Mouse (Mus musculus) mouse embryonic stem cell (cell line): ENCODE data around the gene Asxl1.

ENCODE experiments used
- in situ Hi-C, 2 experiments: fragments of 300-500 bp; cut with MboI; formaldehyde crosslinking; loops; 1 replicate in 1 of 2; 3 replicates in 1 of 2; pipeline ENCODE4 v1.14.3; 2019 to 2020; ENCODE audit warnings: low sequenced_read_pairs in 2 of 2, low pct_unique_long_range_greater_than_20kb in 1 of 2, mixed read lengths in 1 of 2; ENCODE audit not compliant: unreplicated experiment in 1 of 2

Gene Asxl1

DNA sequence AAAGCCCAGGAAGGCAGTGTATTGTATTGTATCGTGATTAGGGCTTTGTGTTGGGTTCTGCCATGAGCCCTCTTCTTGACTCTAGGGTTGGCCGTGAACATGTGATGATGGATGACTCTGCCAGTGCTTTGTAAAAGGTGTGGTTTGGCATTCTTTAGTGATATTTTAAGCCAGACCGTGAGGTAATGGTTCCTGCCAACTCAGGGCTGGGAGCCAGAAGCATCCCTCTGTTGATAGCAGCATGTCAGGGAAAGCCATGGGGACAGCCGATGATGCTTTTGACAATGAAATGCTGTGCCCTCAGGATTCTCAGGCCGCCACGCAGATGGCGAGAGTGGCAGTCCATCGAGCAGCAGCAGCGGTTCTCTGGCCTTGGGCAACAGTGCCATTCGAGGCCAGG lies 47.4 kb downstream of the Asxl1 start:
- in situ Hi-C loops, result no loop called here

GRCm38 (mm10) chr2:153397790-153398515 lies 52.3 kb downstream of the Asxl1 start:
- in situ Hi-C loops, result no loop called here

- in situ Hi-C loops, result no loop called here
These were observed 53.5 kb downstream of the Asxl1 start for GRCm38 (mm10) chr2:153399166-153399565.

GRCm38 (mm10) chr2:153404062-153404461 lies 58.4 kb downstream of the Asxl1 start:
- in situ Hi-C loops, result no loop called here

GRCm38 (mm10) chr2:153404882-153405281 lies 59.3 kb downstream of the Asxl1 start:
- in situ Hi-C loops, result no loop called here

DNA sequence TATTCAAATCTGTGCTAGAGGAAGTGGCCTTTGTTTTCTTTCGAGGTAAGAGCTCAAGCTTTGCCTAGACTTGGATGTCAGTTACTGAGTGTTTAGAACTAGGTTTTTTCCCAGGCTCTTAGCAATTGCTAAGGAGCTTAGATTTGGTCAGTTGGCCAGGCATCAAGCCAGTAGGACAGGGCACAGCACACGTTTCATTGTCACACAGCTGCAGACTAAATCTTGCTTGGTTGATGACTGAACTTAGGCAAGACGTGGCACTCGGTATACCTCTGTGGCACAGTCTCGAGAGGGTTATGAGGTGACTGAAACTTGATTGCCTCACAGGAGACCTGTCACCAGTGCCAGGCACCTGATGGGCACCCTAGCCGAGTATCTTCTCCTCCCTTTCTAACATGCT lies 61.3 kb downstream of the Asxl1 start:
- in situ Hi-C loops, result no loop called here

- in situ Hi-C loops, result no loop called here
These were observed 63.3 kb downstream of the Asxl1 start for GRCm38 (mm10) chr2:153408971-153409370.

DNA sequence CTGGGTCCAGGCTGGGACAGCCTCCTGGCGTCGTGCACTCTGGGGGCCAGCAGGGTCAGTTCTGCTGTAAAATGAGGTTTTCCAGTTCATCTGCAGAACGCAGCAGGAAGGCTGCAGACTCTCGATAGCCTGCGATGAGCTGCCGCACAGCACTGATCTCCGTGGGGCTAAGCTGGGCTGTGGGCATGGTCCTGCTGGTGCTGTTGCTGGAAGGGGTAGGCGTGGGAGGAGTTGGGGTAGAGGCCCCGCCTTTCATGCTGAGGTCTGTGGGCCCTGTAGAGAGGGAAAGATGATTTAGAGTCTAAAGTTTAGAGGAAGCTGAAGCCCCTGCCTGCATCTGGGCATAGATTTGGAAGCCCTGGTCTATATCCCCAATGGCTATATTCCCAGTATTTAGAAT lies 65.9 kb downstream of the Asxl1 start:
- in situ Hi-C loops, result no loop called here

- in situ Hi-C loops, result no loop called here
These were observed 66.9 kb downstream of the Asxl1 start for GRCm38 (mm10) chr2:153412563-153412962.

GRCm38 (mm10) chr2:153414607-153415006 lies 69.0 kb downstream of the Asxl1 start:
- in situ Hi-C loops, result no loop called here

DNA sequence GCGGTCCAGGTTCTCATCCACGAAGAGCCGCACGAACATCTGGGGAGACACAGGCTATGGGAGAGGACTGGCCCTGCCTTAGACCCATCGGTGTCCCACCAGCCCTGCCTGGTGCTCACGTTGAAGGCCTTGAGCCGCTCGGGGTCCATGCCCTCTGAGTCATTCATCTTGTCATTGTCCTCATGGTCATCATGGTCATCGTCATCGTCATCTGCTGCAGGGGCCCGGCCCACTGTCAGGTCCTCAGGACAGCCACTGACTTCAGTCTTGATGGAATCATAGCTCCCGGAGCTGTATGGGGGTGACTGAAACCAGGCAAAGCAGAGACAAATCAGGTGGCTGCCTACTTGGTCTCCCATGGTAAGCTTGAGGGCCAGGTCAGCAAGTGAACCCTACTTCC lies 72.2 kb downstream of the Asxl1 start:
- in situ Hi-C loops, result no loop called here

- in situ Hi-C loops, result no loop called here
These were observed 72.8 kb downstream of the Asxl1 start for GRCm38 (mm10) chr2:153418381-153418780.

DNA sequence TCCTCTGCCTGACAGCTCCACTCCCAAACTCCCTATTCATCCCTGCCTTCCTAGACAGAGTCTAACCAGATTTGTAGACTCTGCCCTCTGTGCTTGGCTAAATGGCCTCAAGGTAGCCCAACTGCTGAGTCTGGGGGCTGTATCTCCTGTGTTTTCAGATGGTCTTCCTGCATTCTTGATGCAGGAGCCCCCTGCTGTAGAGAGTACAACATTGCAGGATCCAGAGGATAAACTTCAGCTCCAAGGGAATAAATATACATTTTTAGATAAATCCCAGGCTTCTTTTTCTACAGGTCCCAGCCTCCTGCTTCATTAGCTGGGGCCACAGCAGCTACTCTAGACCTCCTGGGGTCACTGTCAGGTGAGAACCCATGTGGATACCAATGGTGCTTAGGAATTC lies 75.6 kb downstream of the Asxl1 start:
- in situ Hi-C loops, result no loop called here

GRCm38 (mm10) chr2:153422051-153422450 lies 76.4 kb downstream of the Asxl1 start:
- in situ Hi-C loops, result no loop called here

DNA sequence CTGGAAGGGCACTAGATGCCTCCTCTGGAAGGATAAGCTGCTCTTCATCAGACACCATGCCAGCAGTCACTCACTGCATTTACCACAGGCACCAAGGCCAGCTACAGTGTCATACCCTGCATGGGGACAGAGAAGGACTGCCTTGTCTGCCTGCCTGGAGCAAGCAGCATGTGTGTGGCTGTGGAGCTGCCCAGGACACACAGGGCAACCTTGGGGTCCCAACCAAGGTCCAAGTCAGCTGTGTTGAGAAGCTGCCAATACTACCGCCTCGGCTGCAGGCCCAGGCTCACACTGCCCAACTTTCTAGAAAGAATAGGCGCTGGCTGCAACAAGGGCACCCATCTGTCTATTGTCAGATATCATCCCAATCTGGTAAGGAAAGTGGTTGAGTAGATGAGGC lies 77.5 kb downstream of the Asxl1 start:
- in situ Hi-C loops, result no loop called here

DNA sequence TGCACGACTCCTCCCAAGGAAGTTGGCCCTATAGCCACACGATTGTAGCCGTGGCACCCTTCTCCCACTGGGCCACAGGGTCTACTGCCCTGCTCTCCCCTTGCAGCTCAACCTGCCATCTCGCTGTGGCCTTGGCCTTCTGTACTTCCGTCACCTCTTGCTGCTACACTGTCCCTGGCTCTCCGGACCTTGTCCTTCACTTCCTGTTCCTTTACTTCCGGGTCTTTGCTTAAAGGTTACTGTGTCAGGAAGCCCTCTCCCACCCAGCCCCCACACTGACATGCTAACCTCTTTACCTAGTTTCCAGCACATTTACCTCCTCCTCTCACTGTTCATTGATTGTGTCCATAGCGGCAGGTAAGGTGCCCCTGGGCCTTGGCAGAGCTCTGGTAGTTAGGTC lies 78.9 kb downstream of the Asxl1 start:
- in situ Hi-C loops, result no loop called here

DNA sequence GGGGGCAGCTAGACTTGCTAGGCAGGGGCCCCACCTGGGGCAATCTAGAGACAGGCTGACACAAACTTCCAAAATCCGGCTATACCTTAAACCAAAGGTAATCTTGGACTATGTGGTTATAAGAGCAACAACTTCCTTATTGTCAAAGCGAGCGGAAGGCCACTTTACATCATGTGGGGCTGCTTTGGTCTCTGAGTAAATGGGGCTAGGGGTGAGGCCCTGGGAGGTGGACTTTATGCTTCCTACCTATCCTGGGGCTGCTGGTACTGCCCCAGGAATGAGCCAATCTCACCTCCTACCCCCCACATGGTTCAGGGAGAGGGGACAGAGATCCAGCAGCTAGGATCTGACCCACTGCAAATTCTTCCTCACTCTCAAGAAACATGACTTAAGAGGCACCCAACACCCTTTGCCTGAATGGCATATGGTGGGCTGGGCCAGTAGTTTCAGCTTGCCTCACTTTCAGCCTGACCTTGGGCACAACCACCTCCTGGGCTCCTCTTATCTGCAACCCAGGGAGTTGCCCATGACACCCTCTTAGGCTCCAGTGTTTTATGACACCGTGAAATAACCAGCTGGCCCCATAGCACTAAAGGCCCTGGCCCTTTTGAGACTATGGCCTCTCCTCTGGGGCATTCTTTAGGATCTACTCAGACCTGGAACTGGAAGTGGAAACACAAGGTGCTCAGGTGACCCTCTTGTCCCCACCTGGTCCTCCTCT lies 79.7 kb downstream of the Asxl1 start:
- in situ Hi-C loops, result no loop called here

DNA sequence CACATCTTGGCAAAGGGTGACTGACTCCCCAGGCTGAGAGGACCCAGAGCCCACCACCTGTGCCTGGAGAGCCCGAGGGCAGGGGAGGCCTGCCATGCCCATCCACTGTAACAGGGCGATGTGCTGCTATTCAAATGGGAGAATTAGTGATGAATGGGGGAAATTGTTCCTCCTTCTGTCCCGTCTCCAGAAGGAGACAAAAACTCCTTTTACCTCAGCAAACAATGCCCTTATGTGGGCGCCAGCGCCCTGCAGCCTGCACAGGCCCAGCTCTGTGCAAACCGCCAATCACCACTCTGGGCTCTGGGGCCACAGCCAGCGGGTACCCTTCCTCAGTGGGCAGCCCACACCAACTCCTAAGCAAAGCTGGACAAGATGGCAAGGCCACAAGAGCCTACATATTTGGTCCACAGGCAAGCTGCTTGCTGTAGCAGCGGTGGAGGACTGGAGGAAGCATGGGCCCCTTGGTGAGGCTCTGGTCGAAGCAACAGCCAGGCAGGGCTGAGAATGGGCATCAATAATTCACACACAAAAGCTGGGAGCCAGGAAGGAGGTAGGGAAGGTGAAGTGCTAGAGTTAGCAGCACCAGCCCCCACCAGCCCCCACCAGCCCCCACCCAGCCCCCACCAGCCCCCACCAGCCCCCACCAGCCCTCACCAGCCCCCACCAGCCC lies 80.5 kb downstream of the Asxl1 start:
- in situ Hi-C loops, result no loop called here

GRCm38 (mm10) chr2:153426931-153427330 lies 81.3 kb downstream of the Asxl1 start:
- in situ Hi-C loops, result no loop called here

- in situ Hi-C loops, result no loop called here
These were observed 82.9 kb downstream of the Asxl1 start for GRCm38 (mm10) chr2:153428485-153428884.
